Mouse (Mus musculus) neural tube, embryonic 11.5 days (tissue): ENCODE data around the gene Bcl6. TPM values are rescaled to one million over a fixed set of nuclear protein-coding genes. Genes with fewer than 3 reads are reported as not detected.

Experiments used
- ATAC-seq: fragments of 200-750 bp; cut with Nextera tagmentation; 2 replicates; pipeline ENCODE4 v1.8.0; 2017; ENCODE audit warnings: moderate number of reproducible peaks, mild to moderate bottlenecking, moderate TSS enrichment, moderate library complexity; ENCODE audit not compliant: insufficient read depth, low FRiP score, low TSS enrichment
- DNase-seq: peaks from one replicate; pipeline ENCODE4 v3.0.0-alpha.2; 2015; ENCODE audit warnings: low spot score
- H3K27ac ChIP-seq: fragments of 300-500 bp; sonication (generic); 2 replicates; pipeline ENCODE4 v1.5.1; 2014; ENCODE audit warnings: low read depth, mild to moderate bottlenecking, low read length
- H3K27me3 ChIP-seq: fragments of 300-500 bp; sonication (generic); 2 replicates; pipeline ENCODE4 v1.6.1; 2014; ENCODE audit warnings: mild to moderate bottlenecking, low read length, mixed read lengths; ENCODE audit not compliant: control insufficient read depth, insufficient read depth
- H3K36me3 ChIP-seq: fragments of 300-500 bp; sonication (generic); 2 replicates; pipeline ENCODE4 v1.6.1; 2014; ENCODE audit warnings: mild to moderate bottlenecking, low read length, moderate library complexity, mixed read lengths; ENCODE audit not compliant: control insufficient read depth, insufficient read depth
- H3K4me1 ChIP-seq: fragments of 300-500 bp; sonication (generic); 2 replicates; pipeline ENCODE4 v1.6.1; 2014; ENCODE audit warnings: low read length, mixed read lengths; ENCODE audit not compliant: control insufficient read depth, insufficient read depth
- H3K4me2 ChIP-seq: fragments of 300-500 bp; sonication (generic); 2 replicates; pipeline ENCODE4 v1.6.1; 2014; ENCODE audit warnings: low read depth, mild to moderate bottlenecking, moderate library complexity
- H3K4me3 ChIP-seq: fragments of 300-500 bp; sonication (generic); 2 replicates; pipeline ENCODE4 v1.5.1; 2014; ENCODE audit warnings: low read depth, low read length
- H3K9ac ChIP-seq: fragments of 300-500 bp; sonication (generic); 2 replicates; pipeline ENCODE4 v1.6.1; 2014; ENCODE audit warnings: mild to moderate bottlenecking, low read length
- H3K9me3 ChIP-seq: fragments of 300-500 bp; sonication (generic); 2 replicates; pipeline ENCODE4 v1.6.1; 2016; ENCODE audit warnings: low read length; ENCODE audit not compliant: control insufficient read depth
- WGBS: fragments of 180-500 bp; shearing (Covaris S2); extraction: QIAGEN DNeasy Blood & Tissue Kit; methylation state at CpG from one replicate; pipeline ENCODE4 v1.1.7; 2014; 5-methylcytosine and 5-hydroxymethylcytosine counted together
- polyA plus RNA-seq: library from polyadenylated mRNA; unstranded; fragments of >200 nt; fragmentation: Nextera tagmentation; extraction: Ambion mirVana; gene quantifications from 2 replicates; pipeline ENCODE4 v1.2.1, GENCODE M21; 2014

Bcl6 gene
- polyA plus RNA-seq, 1 experiment from 2014 or later, result 0.16 TPM

DNA sequence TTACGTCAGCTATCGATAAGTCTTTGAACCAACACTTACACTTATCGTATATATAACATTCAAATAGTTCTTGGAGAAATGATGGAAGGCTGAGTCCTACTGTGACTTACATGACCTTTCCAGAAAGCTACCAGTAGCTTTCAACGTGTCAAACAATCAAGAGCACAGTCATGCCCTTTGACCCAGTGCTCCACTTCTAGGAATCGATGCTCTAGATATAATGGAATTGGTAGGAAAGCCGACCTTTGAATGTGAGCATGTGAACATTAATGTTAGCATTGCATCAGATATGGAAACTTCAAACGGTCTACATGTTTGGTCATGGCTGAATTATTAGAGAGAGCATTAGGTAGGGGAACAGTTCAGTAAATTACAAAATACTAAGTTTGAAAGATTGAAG, 7.7 kb upstream of the Bcl6 start:
- Histone ChIP-seq H3K36me3 (no peaks in the 10 kb centered on the region), H3K4me1 (no peaks in the 10 kb centered on the region), H3K9me3 (no peaks in the 10 kb centered on the region), H3K4me2 (no peak overlapping the region), H3K9ac (no peak overlapping the region), H3K4me3 (no peak overlapping the region), H3K27ac (no peak overlapping the region), H3K27me3 (no peaks in the 10 kb centered on the region)
- 88% methylated on average over 7 of the region's 7 CpGs for WGBS
- no peak for DNase-seq
- no peak for ATAC-seq

DNA sequence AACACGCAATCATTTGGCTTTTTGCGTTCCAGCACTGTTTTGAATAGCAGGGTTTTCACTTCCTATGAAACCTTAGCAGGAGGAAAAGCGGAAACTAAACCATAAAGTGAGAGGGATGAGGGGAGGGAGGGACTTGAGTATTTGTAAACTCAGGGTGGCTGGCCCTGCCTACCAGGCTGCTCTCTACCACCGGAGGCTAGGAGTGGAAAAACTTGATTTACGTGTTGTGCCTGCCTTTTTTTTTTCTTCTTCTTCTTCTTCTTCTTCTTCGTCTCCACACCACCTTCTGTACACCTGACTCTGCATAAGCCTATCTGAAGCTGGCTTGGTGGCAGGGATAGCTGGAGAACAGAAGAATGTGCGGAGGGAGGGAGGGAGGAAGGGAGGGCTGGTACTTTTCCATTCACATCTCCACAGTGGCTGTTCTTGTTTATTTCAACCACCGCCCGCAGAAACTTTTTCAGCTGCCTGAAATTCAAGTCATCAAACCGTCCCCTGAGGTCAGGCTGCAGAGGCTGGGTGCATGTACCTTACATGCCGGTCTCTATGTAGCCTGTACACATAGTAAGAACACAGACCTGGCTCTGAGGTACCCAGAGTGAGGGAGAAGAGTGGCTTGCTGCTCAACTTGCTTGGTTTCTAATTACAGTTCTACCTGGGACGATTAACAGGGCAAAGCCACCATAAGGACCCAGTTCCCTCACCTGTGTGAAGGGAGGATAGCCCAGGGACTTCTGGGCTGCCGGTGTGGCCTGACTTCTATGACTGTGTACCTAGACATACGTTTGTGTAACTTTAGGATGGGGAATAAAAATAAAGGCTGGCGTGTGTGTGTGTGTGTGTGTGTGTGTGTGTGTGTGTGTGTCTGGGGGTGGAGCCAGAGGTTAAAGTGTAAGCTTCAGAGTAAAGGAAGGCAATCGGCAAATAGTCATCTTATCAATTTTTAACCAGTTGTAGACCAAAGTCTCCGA, 5.0 kb upstream of the Bcl6 start:
- ATAC-seq, result no peak
- WGBS, result 62% methylated on average over 17 of the region's 17 CpGs
- H3K9me3 ChIP-seq, result no peaks in the 10 kb centered on the region
- no peak for DNase-seq
- H3K4me2 ChIP-seq, result no peak overlapping the region
- H3K27me3 ChIP-seq, result no peaks in the 10 kb centered on the region
- no peaks in the 10 kb centered on the region for H3K36me3 ChIP-seq
- H3K4me3 ChIP-seq, result no peak overlapping the region
- peaks cover 4% of the 10 kb centered on the region; the same call in 1 of the 2 replicates for H3K4me1 ChIP-seq
- H3K27ac ChIP-seq, result no peak overlapping the region
- H3K9ac ChIP-seq, result no peak overlapping the region

DNA sequence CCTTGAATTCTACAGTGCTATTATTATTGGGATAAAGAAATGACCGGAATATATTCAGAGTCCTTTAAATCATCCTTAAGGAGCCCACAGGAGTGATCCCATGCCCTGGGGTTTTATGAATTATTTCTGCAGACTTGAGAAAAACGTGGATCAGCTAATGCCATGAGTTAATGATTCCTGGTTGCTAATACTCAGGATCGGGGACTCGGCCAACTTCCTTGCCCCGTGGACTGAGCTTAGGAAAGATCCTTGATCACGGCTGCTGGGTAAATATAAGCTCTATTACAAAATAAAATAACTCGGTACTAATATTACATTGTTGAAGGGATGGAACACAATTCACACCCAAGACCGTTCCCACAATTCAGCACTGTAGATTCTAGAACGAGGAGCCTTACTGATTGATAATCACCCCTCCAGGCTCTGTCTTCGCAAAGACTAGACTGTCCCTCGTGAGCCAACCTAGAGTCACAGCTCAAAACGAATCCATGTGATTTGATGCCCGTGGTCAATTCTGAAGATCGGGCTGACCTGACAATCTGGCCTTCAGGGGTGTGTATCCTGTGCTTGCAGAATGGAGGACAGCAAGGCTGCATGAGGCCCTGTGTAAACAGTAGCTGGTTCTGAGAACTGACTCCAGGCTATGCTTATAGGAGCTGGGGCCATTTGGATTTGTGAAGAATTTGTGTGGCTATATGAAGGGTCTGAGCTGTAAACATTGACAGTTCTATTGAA, 3.4 kb upstream of the Bcl6 start:
- DNase-seq (no peak), ATAC-seq (no peak)
- Histone ChIP-seq H3K9me3 (no peaks in the 10 kb centered on the region), H3K4me1 (peaks cover 6% of the 10 kb centered on the region), H3K36me3 (no peaks in the 10 kb centered on the region), H3K4me2 (no peak overlapping the region), H3K9ac (no peak overlapping the region), H3K4me3 (no peak overlapping the region), H3K27ac (no peak overlapping the region), H3K27me3 (no peaks in the 10 kb centered on the region; the same call in 1 of the 2 replicates)
- 86% methylated on average over 14 of the region's 14 CpGs for WGBS

DNA sequence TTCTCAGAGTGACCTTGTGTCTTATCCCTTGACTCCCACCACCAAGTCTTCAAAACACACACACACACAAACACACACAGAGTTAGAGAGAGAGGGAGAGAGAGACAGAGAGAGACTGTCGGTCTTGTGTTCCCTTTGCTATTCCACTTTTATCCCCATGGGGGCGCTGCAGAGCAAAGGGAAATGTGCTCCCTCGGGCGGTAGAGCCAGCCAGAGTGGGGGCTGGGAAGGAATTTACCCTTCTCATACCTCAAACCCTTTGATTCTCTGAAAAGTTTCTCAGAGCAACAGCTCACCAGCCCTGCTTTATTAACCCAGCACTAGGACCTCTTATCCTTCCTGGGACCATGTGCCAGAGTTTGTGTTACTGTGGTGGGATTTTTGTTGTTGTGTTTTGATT, 2.5 kb upstream of the Bcl6 start:
- peak; percentile 77 for DNase-seq
- Histone ChIP-seq H3K4me3 (no peak overlapping the region), H3K9ac (no peak overlapping the region), H3K4me1 (peaks cover 14% of the 10 kb centered on the region), H3K27me3 (peaks cover 8% of the 10 kb centered on the region), H3K4me2 (no peak overlapping the region), H3K9me3 (no peaks in the 10 kb centered on the region), H3K27ac (no peak overlapping the region), H3K36me3 (no peaks in the 10 kb centered on the region)
- 3% methylated on average over 4 of the region's 4 CpGs for WGBS
- no peak for ATAC-seq

DNA sequence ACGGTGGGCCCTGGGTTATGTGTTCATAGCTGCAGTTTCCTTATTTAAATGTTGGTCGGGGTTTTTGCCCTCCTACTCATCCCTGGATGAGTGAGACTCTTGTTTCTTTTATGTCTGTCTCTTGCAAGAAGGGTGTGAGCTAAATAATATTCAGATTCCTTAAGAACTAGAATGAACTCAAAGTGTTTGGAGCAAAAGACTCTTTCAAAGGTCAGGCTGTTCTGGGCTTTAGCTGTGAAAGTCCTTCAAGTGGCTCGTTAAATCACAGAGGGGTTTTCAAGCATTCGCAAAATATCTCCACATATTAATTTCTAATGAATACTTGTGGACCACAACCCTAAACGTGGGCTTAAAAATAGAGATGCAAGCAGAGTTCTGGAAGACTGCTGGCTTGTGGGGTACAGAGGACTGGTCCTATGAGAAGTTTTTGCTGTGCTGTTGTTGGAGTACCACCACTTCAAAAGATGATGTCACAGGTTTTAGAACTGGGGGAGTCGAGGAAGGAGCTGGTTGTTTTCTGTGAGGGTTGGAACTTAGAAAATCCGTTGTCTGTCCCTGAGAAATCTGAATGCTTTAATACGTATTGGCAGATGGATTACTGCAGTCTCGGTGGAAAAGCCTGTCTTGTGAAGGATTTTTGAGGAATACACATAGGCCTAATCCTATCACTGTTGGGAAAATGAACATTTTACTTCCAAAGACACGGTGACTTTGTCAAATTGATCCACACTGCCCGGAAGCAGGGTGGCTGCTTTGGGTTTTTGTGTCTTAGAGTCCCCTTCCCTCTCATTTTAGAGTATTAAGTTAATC, 1.7 kb upstream of the Bcl6 start:
- no peaks in the 10 kb centered on the region for H3K36me3 ChIP-seq
- peak overlapping the region; percentile 81 for H3K9ac ChIP-seq
- peaks cover 16% of the 10 kb centered on the region for H3K27me3 ChIP-seq
- H3K4me1 ChIP-seq, result peaks cover 17% of the 10 kb centered on the region
- DNase-seq, result no peak
- H3K4me3 ChIP-seq, result peak overlapping the region; percentile 70
- ATAC-seq, result no peak
- no peaks in the 10 kb centered on the region for H3K9me3 ChIP-seq
- H3K27ac ChIP-seq, result no peak overlapping the region
- WGBS, result 45% methylated on average over 11 of the region's 11 CpGs
- peak overlapping the region; percentile 95 for H3K4me2 ChIP-seq

DNA sequence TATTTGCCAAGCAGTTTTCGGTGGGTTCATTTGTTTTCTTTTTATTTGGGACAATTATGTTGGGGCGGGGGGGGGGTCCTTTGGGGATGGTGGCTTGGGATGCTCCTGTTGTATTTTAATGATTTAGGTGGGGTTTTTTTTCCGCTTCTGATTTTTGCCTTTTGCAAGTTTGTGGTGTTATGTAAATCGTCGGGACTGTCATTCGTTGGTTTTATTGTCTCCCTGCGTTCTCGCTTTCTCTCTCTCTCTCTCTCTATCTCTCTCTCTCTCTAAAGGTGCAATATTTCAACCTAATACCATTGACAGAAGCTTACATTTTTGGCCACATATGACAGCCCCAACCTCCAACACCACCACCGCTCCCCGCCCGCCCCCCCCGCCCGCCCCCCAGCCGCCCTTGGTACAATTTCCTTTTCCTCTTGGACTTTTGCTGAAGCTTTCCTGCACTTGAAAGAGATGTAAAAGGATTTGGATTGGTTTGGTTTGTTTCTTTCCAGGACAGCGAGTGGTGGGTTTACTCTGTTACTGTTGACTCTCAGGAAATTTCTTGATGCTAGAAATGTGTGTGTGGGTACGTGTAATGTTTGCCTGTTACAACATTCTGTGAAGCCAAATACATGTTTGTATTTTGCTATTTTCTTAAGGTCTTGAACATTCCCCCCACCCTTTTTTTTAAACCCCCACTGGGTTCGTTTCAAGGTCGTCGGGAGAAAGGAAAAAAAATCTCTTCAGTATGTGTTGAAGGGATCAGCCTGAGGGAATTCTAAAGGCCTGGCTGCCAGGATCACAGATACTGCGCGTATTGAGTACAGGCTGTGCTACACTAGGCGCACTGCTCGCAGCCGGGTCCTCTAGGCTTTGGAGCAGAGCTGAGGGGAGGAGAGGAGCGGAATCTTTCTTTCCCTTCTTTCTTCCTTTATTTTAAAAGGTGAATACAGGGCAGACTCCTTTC, 833 bp upstream of the Bcl6 start:
- no peaks in the 10 kb centered on the region for H3K9me3 ChIP-seq
- peak overlapping the region; percentile 70 for H3K4me3 ChIP-seq
- H3K9ac ChIP-seq, result peak overlapping the region; percentile 81
- ATAC-seq (no peak), DNase-seq (peak; percentile 31)
- no peaks in the 10 kb centered on the region for H3K36me3 ChIP-seq
- 2% methylated on average over 25 of the region's 25 CpGs for WGBS
- H3K27ac ChIP-seq, result peak overlapping the region; percentile 3; the same call in 1 of the 2 replicates
- H3K4me1 ChIP-seq, result peaks cover 22% of the 10 kb centered on the region
- H3K27me3 ChIP-seq, result peaks cover 22% of the 10 kb centered on the region
- peak overlapping the region; percentile 95 for H3K4me2 ChIP-seq

DNA sequence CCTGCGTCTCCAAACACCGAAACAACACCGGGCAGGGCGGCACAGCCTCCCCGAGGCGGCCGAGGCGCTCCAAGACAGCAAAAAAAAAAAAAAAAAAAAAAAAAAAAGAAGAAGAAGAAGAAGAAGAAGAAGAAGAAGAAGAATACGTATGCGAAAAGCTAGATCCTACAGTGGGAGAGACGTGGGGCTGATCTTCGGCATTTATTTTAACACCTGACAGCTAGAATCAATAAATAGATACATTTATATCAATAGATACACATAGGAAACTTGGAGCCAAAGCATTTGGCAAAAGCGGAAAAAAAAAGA, 541 bp downstream of the Bcl6 start:
- Histone ChIP-seq H3K27me3 (peaks cover 22% of the 10 kb centered on the region), H3K9me3 (no peaks in the 10 kb centered on the region), H3K9ac (peak overlapping the region; percentile 81), H3K4me3 (peak overlapping the region; percentile 70), H3K27ac (peak overlapping the region; percentile 96; the same call in 1 of the 2 replicates), H3K4me1 (peaks cover 22% of the 10 kb centered on the region), H3K4me2 (peak overlapping the region; percentile 95), H3K36me3 (no peaks in the 10 kb centered on the region)
- WGBS, result 0% methylated on average over 13 of the region's 13 CpGs
- no peak for DNase-seq
- 0 out of 2 replicates have a peak, but pooled peaks have one; percentile 28 for ATAC-seq
